27 mouse cellular contexts compared by ENCODE assay signal in the genomic region with DNA sequence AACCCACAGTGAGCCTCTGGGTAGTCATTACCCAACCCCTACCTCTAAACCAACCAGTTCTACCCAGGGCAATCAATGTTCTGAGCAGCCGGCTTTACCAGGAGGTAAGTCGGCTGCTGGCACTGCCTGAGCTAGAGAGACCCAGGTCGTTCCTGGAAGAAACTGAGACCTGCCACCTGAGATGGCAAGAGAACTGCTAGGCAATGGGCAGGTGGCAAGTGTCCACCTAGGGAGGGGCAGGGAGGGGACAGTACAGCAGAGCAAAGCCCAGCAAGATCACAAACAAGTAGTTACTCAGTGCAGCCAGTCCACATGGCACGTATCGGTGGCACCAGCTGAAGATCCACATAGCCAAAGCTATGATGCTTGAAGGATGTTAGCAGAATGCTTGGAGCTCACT.
"Had no signal": no experiment of that assay in that cellular context is flagged by ENCODE, and none has a peak within 500 bp of the region (broad histone marks: within the 10 kb centered on the region; RNA-seq: fewer than 3 reads in every experiment).

No protein-coding gene starts in this region.

- H3K4me3 ChIP-seq: limb, embryonic 10.5 days; limb, embryonic 12.5 days; limb, embryonic 13.5 days; limb, embryonic 15.5 days; liver, embryonic 12.5 days; liver, embryonic 13.5 days; liver, embryonic 15.5 days; lung, embryonic 15.5 days; megakaryocyte, embryonic 14.5 days; midbrain, embryonic 10.5 days; midbrain, embryonic 12.5 days; midbrain, embryonic 13.5 days; midbrain, embryonic 15.5 days; myocyte; neural tube, embryonic 12.5 days had no signal

- H3K27ac ChIP-seq: limb, embryonic 10.5 days; limb, embryonic 12.5 days; limb, embryonic 13.5 days; limb, embryonic 15.5 days; liver, embryonic 12.5 days; liver, embryonic 13.5 days; liver, embryonic 14.5 days; liver, embryonic 15.5 days; lung, embryonic 15.5 days; macrophage; midbrain, embryonic 10.5 days; midbrain, embryonic 12.5 days; midbrain, embryonic 13.5 days; midbrain, embryonic 15.5 days; neural tube, embryonic 12.5 days had no signal

- DNase-seq: left cerebral cortex, postnatal 4 days; liver; liver, embryonic 13.5 days; liver, postnatal 0 days; lung, adult 2 months; lung, embryonic 14.5 days; lung, postnatal 10 days; lung, postnatal 14 days; lung, postnatal 36 days; lung, postnatal 4 days; midbrain, embryonic 14.5 days had no signal
